Mouse (Mus musculus) gastrocnemius, adult 18-20 months (tissue): Measurements from ENCODE around the gene Dchs1. TPM values are rescaled to one million over a fixed set of nuclear protein-coding genes. Genes with fewer than 3 reads are reported as not detected.

Experiments used
- DNase-seq: peaks from one replicate; pipeline ENCODE4 v3.0.0; 2021; ENCODE audit warnings: low spot score
- total RNA-seq, 2 experiments: library from RNA; stranded (reverse); gene quantifications; 2 replicates each; pipeline ENCODE4 v1.2.3; 2021

Gene Dchs1
- total RNA-seq, 2 experiments from 2014 or later = 2.1 to 3.7 TPM

- DNase-seq = no peak
Measured at GRCm38 (mm10) chr7:105703184-105703583, 84.3 kb downstream of the Dchs1 start.

Other genes with a start within 250 kb of the Dchs1 start
- gene Smpd1, start 233.3 kb downstream of the Dchs1 start, total RNA-seq = 10 to 100 TPM; 49.7 to 53.4 TPM
- gene Apbb1, start 206.0 kb downstream of the Dchs1 start, total RNA-seq = 1 to 10 TPM; 7.4 to 7.5 TPM
- 1 to 10 TPM in 1 of 2 experiments, not detected in 1; 1.6 TPM for gene Hpx, start 187.5 kb downstream of the Dchs1 start, total RNA-seq
- 10 to 100 TPM; 12.6 to 13.8 TPM for gene Trim3, start 154.1 kb downstream of the Dchs1 start, total RNA-seq
- gene Timm10b, start 147.6 kb downstream of the Dchs1 start, total RNA-seq = 10 to 100 TPM; 58.3 to 59.7 TPM
- gene Arfip2, start 147.2 kb downstream of the Dchs1 start, total RNA-seq = 1 to 10 TPM; 5.3 to 7.4 TPM
- gene Gm45799, start 147.1 kb downstream of the Dchs1 start, total RNA-seq = under 1 TPM; 0.57 to 0.98 TPM
- gene Dnhd1, start 136.8 kb downstream of the Dchs1 start, total RNA-seq = under 1 TPM; 0.14 to 0.33 TPM
- gene Ilk, start 51.1 kb downstream of the Dchs1 start, total RNA-seq = 10 to 100 TPM; 38.4 to 44.4 TPM
- 10 to 100 TPM in 1 of 2 experiments, 1 to 10 TPM in 1; 10.0 to 10.5 TPM for gene Rrp8, start 50.3 kb downstream of the Dchs1 start, total RNA-seq
- gene Taf10, start 43.3 kb downstream of the Dchs1 start, total RNA-seq = 10 to 100 TPM; 89.8 to 98.3 TPM
- 10 to 100 TPM; 41.7 to 52.2 TPM for gene Tpp1, start 35.4 kb downstream of the Dchs1 start, total RNA-seq
- gene Mrpl17, start 23.4 kb upstream of the Dchs1 start, total RNA-seq = 100 to 1,000 TPM; 103 to 104 TPM
- gene Gm4070, start 166.3 kb upstream of the Dchs1 start, total RNA-seq = 10 to 100 TPM in 1 of 2 experiments, 1 to 10 TPM in 1; 2.8 to 14.5 TPM